Mouse (Mus musculus): ENCODE measurements around the gene Psmb7. TPM values are rescaled to one million over a fixed set of nuclear protein-coding genes. Genes with fewer than 3 reads are reported as not detected.

Gene Psmb7
- polyA plus RNA-seq, 1 experiment from 2014 or later, result 218 TPM

- no peak overlapping the region for H3K4me2 ChIP-seq
- no peak overlapping the region for H3K9ac ChIP-seq
- H3K9me3 ChIP-seq, result no peaks in the 10 kb centered on the region
- H3K27ac ChIP-seq, result no peak overlapping the region
- ATAC-seq (ENCODE audit: insufficient read depth, low FRiP score, low read depth), result no peak
- no peaks in the 10 kb centered on the region for H3K27me3 ChIP-seq (replicated peaks)
- H3K36me3 ChIP-seq, result no peaks in the 10 kb centered on the region
- WGBS, result 85% methylated on average over 6 of the region's 6 CpGs
- H3K4me1 ChIP-seq, result peaks cover 43% of the 10 kb centered on the region
- no peak overlapping the region for H3K4me3 ChIP-seq (replicated peaks)
Measured at GRCm38 (mm10) chr2:38540666-38541065, 103.2 kb downstream of the Psmb7 start.

- H3K36me3 ChIP-seq, result no peaks in the 10 kb centered on the region
- 92% methylated on average over 9 of the region's 9 CpGs for WGBS
- H3K9me3 ChIP-seq, result no peaks in the 10 kb centered on the region
- no peak overlapping the region for H3K9ac ChIP-seq
- no peak for ATAC-seq (ENCODE audit: insufficient read depth, low FRiP score, low read depth)
- no peak overlapping the region for H3K27ac ChIP-seq
- no peaks in the 10 kb centered on the region for H3K27me3 ChIP-seq (replicated peaks)
- no peak overlapping the region for H3K4me3 ChIP-seq (replicated peaks)
- peaks cover 50% of the 10 kb centered on the region for H3K4me1 ChIP-seq
- H3K4me2 ChIP-seq, result no peak overlapping the region
Measured at GRCm38 (mm10) chr2:38539677-38540076, 104.2 kb downstream of the Psmb7 start.

Small RNA genes lying within 50 kb of the gene (microRNA-seq; reads per million reads assigned to microRNA genes)
- gene Gm27634, result not detected

Other genes starting within 250 kb of the Psmb7 start
- gene Nek6, start 132.4 kb downstream of the Psmb7 start, polyA plus RNA-seq (2015; fragmentation: Nextera tagmentation; extraction: Ambion mirVana), result 109 and 111 TPM in 2 replicates
- gene Nr5a1, start 70.5 kb upstream of the Psmb7 start, polyA plus RNA-seq (2015; fragmentation: Nextera tagmentation; extraction: Ambion mirVana), result 1.1 and 1.2 TPM in 2 replicates